Mouse (Mus musculus): ENCODE measurements around the gene Clps. TPM values are rescaled to one million over a fixed set of nuclear protein-coding genes. Genes with fewer than 3 reads are reported as not detected.

Clps gene
- polyA plus RNA-seq, 1 experiment from 2014 or later: 3.5 TPM

- Histone ChIP-seq H3K27ac (ENCODE audit: low read depth, low read length) (no peak overlapping the region), H3K9ac (ENCODE audit: low read depth, low read length) (no peak overlapping the region), H3K4me1 (replicated peaks; ENCODE audit: control insufficient read depth, insufficient read depth, low read length) (no peaks in the 10 kb centered on the region), H3K9me3 (ENCODE audit: control insufficient read depth, low read length) (no peaks in the 10 kb centered on the region), H3K36me3 (ENCODE audit: control insufficient read depth, insufficient read depth, low read length) (no peaks in the 10 kb centered on the region), H3K27me3 (replicated peaks; ENCODE audit: control insufficient read depth, insufficient read depth, low read length) (peaks cover 3% of the 10 kb centered on the region; the same call in 1 of the 2 replicates), H3K4me3 (ENCODE audit: low read depth, low read length) (no peak overlapping the region), H3K4me2 (no peak overlapping the region)
- ATAC-seq (replicated peaks; ENCODE audit: low FRiP score) (no peak), DNase-seq (ENCODE audit: low spot score) (no peak)
- 70% methylated on average over 1 of the region's 1 CpGs for WGBS
These were observed 13.6 kb downstream of the Clps start for GRCm38 (mm10) chr17:28546925-28547324.

GRCm38 (mm10) chr17:28537881-28538280 lies 22.7 kb downstream of the Clps start:
- H3K9ac ChIP-seq (ENCODE audit: low read depth, low read length): no peak overlapping the region
- WGBS: 45% methylated on average over 12 of the region's 12 CpGs
- no peaks in the 10 kb centered on the region; the same call in 1 of the 2 replicates for H3K9me3 ChIP-seq (ENCODE audit: control insufficient read depth, low read length)
- ATAC-seq (replicated peaks; ENCODE audit: low FRiP score) (no peak), DNase-seq (ENCODE audit: low spot score) (no peak)
- H3K27ac ChIP-seq (ENCODE audit: low read depth, low read length): no peak overlapping the region
- H3K4me3 ChIP-seq (ENCODE audit: low read depth, low read length): no peak overlapping the region
- H3K4me1 ChIP-seq (replicated peaks; ENCODE audit: control insufficient read depth, insufficient read depth, low read length): no peaks in the 10 kb centered on the region
- H3K4me2 ChIP-seq: no peak overlapping the region
- no peaks in the 10 kb centered on the region for H3K36me3 ChIP-seq (ENCODE audit: control insufficient read depth, insufficient read depth, low read length)
- H3K27me3 ChIP-seq (replicated peaks; ENCODE audit: control insufficient read depth, insufficient read depth, low read length): no peaks in the 10 kb centered on the region

GRCm38 (mm10) chr17:28533327-28533726 lies 27.2 kb downstream of the Clps start:
- WGBS: 78% methylated on average over 13 of the region's 13 CpGs
- H3K4me3 ChIP-seq (ENCODE audit: low read depth, low read length): no peak overlapping the region
- ATAC-seq (replicated peaks; ENCODE audit: low FRiP score) (no peak), DNase-seq (ENCODE audit: low spot score) (no peak)
- H3K9me3 ChIP-seq (ENCODE audit: control insufficient read depth, low read length): no peaks in the 10 kb centered on the region
- H3K4me2 ChIP-seq: no peak overlapping the region
- H3K4me1 ChIP-seq (replicated peaks; ENCODE audit: control insufficient read depth, insufficient read depth, low read length): no peaks in the 10 kb centered on the region; the same call in 1 of the 2 replicates
- H3K9ac ChIP-seq (ENCODE audit: low read depth, low read length): no peak overlapping the region
- H3K27me3 ChIP-seq (replicated peaks; ENCODE audit: control insufficient read depth, insufficient read depth, low read length): peaks cover 9% of the 10 kb centered on the region
- H3K27ac ChIP-seq (ENCODE audit: low read depth, low read length): no peak overlapping the region
- no peaks in the 10 kb centered on the region for H3K36me3 ChIP-seq (ENCODE audit: control insufficient read depth, insufficient read depth, low read length)

- Histone ChIP-seq H3K9ac (ENCODE audit: low read depth, low read length) (no peak overlapping the region), H3K36me3 (ENCODE audit: control insufficient read depth, insufficient read depth, low read length) (no peaks in the 10 kb centered on the region), H3K4me3 (ENCODE audit: low read depth, low read length) (no peak overlapping the region), H3K4me1 (replicated peaks; ENCODE audit: control insufficient read depth, insufficient read depth, low read length) (peaks cover 2% of the 10 kb centered on the region; the same call in 1 of the 2 replicates), H3K9me3 (ENCODE audit: control insufficient read depth, low read length) (no peaks in the 10 kb centered on the region), H3K27ac (ENCODE audit: low read depth, low read length) (no peak overlapping the region), H3K4me2 (no peak overlapping the region), H3K27me3 (replicated peaks; ENCODE audit: control insufficient read depth, insufficient read depth, low read length) (peaks cover 9% of the 10 kb centered on the region)
- DNase-seq (ENCODE audit: low spot score) (no peak), ATAC-seq (replicated peaks; ENCODE audit: low FRiP score) (no peak)
- 77% methylated on average over 7 of the region's 7 CpGs for WGBS
These were observed 28.0 kb downstream of the Clps start for GRCm38 (mm10) chr17:28532557-28532956.

GRCm38 (mm10) chr17:28531946-28532345 lies 28.6 kb downstream of the Clps start:
- no peak overlapping the region for H3K27ac ChIP-seq (ENCODE audit: low read depth, low read length)
- ATAC-seq (replicated peaks; ENCODE audit: low FRiP score) (no peak; the same call in 1 of the 2 replicates), DNase-seq (ENCODE audit: low spot score) (no peak)
- no peaks in the 10 kb centered on the region for H3K36me3 ChIP-seq (ENCODE audit: control insufficient read depth, insufficient read depth, low read length)
- peaks cover 8% of the 10 kb centered on the region; the same call in 1 of the 2 replicates for H3K4me1 ChIP-seq (replicated peaks; ENCODE audit: control insufficient read depth, insufficient read depth, low read length)
- 15% methylated on average over 18 of the region's 18 CpGs for WGBS
- H3K4me3 ChIP-seq (ENCODE audit: low read depth, low read length): no peak overlapping the region
- H3K27me3 ChIP-seq (replicated peaks; ENCODE audit: control insufficient read depth, insufficient read depth, low read length): peaks cover 9% of the 10 kb centered on the region
- H3K9me3 ChIP-seq (ENCODE audit: control insufficient read depth, low read length): no peaks in the 10 kb centered on the region
- H3K4me2 ChIP-seq: peak overlapping the region; percentile 4
- H3K9ac ChIP-seq (ENCODE audit: low read depth, low read length): no peak overlapping the region

- Histone ChIP-seq H3K9ac (ENCODE audit: low read depth, low read length) (no peak within 1 kb of the TSS), H3K4me3 (ENCODE audit: low read depth, low read length) (no peak within 1 kb of the TSS), H3K36me3 (ENCODE audit: control insufficient read depth, insufficient read depth, low read length) (no peaks in the 10 kb centered on the region), H3K4me1 (replicated peaks; ENCODE audit: control insufficient read depth, insufficient read depth, low read length) (peaks cover 8% of the 10 kb centered on the region; the same call in 1 of the 2 replicates), H3K9me3 (ENCODE audit: control insufficient read depth, low read length) (no peaks in the 10 kb centered on the region), H3K4me2 (no peak within 1 kb of the TSS; the same call in 1 of the 2 replicates), H3K27me3 (replicated peaks; ENCODE audit: control insufficient read depth, insufficient read depth, low read length) (peaks cover 9% of the 10 kb centered on the region), H3K27ac (ENCODE audit: low read depth, low read length) (no peak within 1 kb of the TSS)
- ATAC-seq (replicated peaks; ENCODE audit: low FRiP score) (no peak), DNase-seq (ENCODE audit: low spot score) (no peak)
- WGBS: 88% methylated on average over 6 of the region's 6 CpGs
These were observed 30.1 kb downstream of the Clps start, which contains the start of gene Armc12 for GRCm38 (mm10) chr17:28530506-28530905. Gene Armc12, plus strand, starts transcription at chr17:28530806.

- Histone ChIP-seq H3K9me3 (ENCODE audit: control insufficient read depth, low read length) (no peaks in the 10 kb centered on the region), H3K27me3 (replicated peaks; ENCODE audit: control insufficient read depth, insufficient read depth, low read length) (peaks cover 9% of the 10 kb centered on the region), H3K4me2 (no peak overlapping the region), H3K4me3 (ENCODE audit: low read depth, low read length) (no peak overlapping the region), H3K36me3 (ENCODE audit: control insufficient read depth, insufficient read depth, low read length) (no peaks in the 10 kb centered on the region), H3K4me1 (replicated peaks; ENCODE audit: control insufficient read depth, insufficient read depth, low read length) (peaks cover 8% of the 10 kb centered on the region), H3K27ac (ENCODE audit: low read depth, low read length) (no peak overlapping the region), H3K9ac (ENCODE audit: low read depth, low read length) (no peak overlapping the region)
- ATAC-seq (replicated peaks; ENCODE audit: low FRiP score) (no peak), DNase-seq (ENCODE audit: low spot score) (no peak)
- WGBS: 65% methylated on average over 4 of the region's 4 CpGs
These were observed 31.4 kb downstream of the Clps start for GRCm38 (mm10) chr17:28529116-28529515.

- no peak for ATAC-seq (replicated peaks; ENCODE audit: low FRiP score)
- H3K27me3 ChIP-seq (replicated peaks; ENCODE audit: control insufficient read depth, insufficient read depth, low read length): peaks cover 12% of the 10 kb centered on the region
- no peak overlapping the region for H3K4me3 ChIP-seq (ENCODE audit: low read depth, low read length)
- no peaks in the 10 kb centered on the region for H3K36me3 ChIP-seq (ENCODE audit: control insufficient read depth, insufficient read depth, low read length)
- H3K9me3 ChIP-seq (ENCODE audit: control insufficient read depth, low read length): no peaks in the 10 kb centered on the region
- peaks cover 13% of the 10 kb centered on the region for H3K4me1 ChIP-seq (replicated peaks; ENCODE audit: control insufficient read depth, insufficient read depth, low read length)
- no peak overlapping the region for H3K27ac ChIP-seq (ENCODE audit: low read depth, low read length)
- DNase-seq (ENCODE audit: low spot score): peak; percentile 78
- no peak overlapping the region; the same call in 1 of the 2 replicates for H3K4me2 ChIP-seq
- 2% methylated on average over 6 of the region's 6 CpGs for WGBS
- H3K9ac ChIP-seq (ENCODE audit: low read depth, low read length): no peak overlapping the region
These were observed 32.6 kb downstream of the Clps start for GRCm38 (mm10) chr17:28528043-28528351.

- ATAC-seq (replicated peaks; ENCODE audit: low FRiP score): no peak
- Histone ChIP-seq H3K9me3 (ENCODE audit: control insufficient read depth, low read length) (no peaks in the 10 kb centered on the region), H3K4me2 (no peak overlapping the region; the same call in 1 of the 2 replicates), H3K27ac (ENCODE audit: low read depth, low read length) (no peak overlapping the region), H3K4me3 (ENCODE audit: low read depth, low read length) (no peak overlapping the region), H3K27me3 (replicated peaks; ENCODE audit: control insufficient read depth, insufficient read depth, low read length) (peaks cover 14% of the 10 kb centered on the region), H3K4me1 (replicated peaks; ENCODE audit: control insufficient read depth, insufficient read depth, low read length) (peaks cover 16% of the 10 kb centered on the region), H3K9ac (ENCODE audit: low read depth, low read length) (no peak overlapping the region), H3K36me3 (ENCODE audit: control insufficient read depth, insufficient read depth, low read length) (no peaks in the 10 kb centered on the region)
- WGBS: 38% methylated on average over 12 of the region's 12 CpGs
- DNase-seq (ENCODE audit: low spot score): no peak
These were observed 33.2 kb downstream of the Clps start for GRCm38 (mm10) chr17:28527184-28528042.

Measured in liver, embryonic 11.5 days (tissue).